Mouse (Mus musculus) liver, embryonic 14.5 days (tissue): ENCODE measurements around the gene Atcay.

Experiments used
- CTCF ChIP-seq: IDR thresholded peaks from 2 replicates; pipeline ENCODE4 v1.5.1; 2016; ENCODE audit warnings: antibody characterized with exemption, low read depth, control low read depth
- EP300 ChIP-seq: IDR thresholded peaks from 2 replicates; pipeline ENCODE4 v1.6.1; 2016; ENCODE audit warnings: antibody characterized with exemption, low read depth

- TF ChIP-seq CTCF, result no peak
- no peak for TF ChIP-seq EP300
Observed at GRCm38 (mm10) chr10:81268643-81269412, 38.2 kb upstream of the Atcay start.
